Mouse (Mus musculus) regulatory T cell (primary cell): ENCODE measurements around the gene Foxo6.

Experiments
- in situ Hi-C: fragments of 300-600 bp; cut with MboI, MseI; formaldehyde crosslinking; loops from one replicate; pipeline ENCODE4 v1.15.1; 2025; ENCODE audit warnings: high pct_unique_total_duplicates

Foxo6 gene

GRCm38 (mm10) chr4:120287290-120288111 is at the start of gene Foxo6:
TSS of gene Foxo6 (minus strand) at chr4:120287349.
- in situ Hi-C loops, result no loop called here

GRCm38 (mm10) chr4:120334316-120334715 is 47.2 kb upstream of the Foxo6 start:
- in situ Hi-C loops, result no loop called here

- in situ Hi-C loops, result no loop called here
Measured at GRCm38 (mm10) chr4:120332934-120333421, 45.8 kb upstream of the Foxo6 start.

- in situ Hi-C loops, result no loop called here
Measured at GRCm38 (mm10) chr4:120332405-120332933, 45.3 kb upstream of the Foxo6 start.

GRCm38 (mm10) chr4:120331992-120332391 is 44.8 kb upstream of the Foxo6 start:
- in situ Hi-C loops, result no loop called here

- in situ Hi-C loops, result no loop called here
Measured at GRCm38 (mm10) chr4:120331541-120331940, 44.4 kb upstream of the Foxo6 start.

GRCm38 (mm10) chr4:120325748-120326147 is 38.6 kb upstream of the Foxo6 start:
- in situ Hi-C loops, result no loop called here

- in situ Hi-C loops, result no loop called here
Measured at GRCm38 (mm10) chr4:120325051-120325450, 37.9 kb upstream of the Foxo6 start.

- in situ Hi-C loops, result loop anchor here (5.0 kb wide), 1 partner anchor 92 kb away; no protein-coding TSS in a partner anchor
Measured at GRCm38 (mm10) chr4:120323858-120324257, 36.7 kb upstream of the Foxo6 start.

- in situ Hi-C loops, result loop anchor here (5.0 kb wide), 1 partner anchor 91 kb away; no protein-coding TSS in a partner anchor
Measured at GRCm38 (mm10) chr4:120323198-120323597, 36.0 kb upstream of the Foxo6 start.

GRCm38 (mm10) chr4:120317541-120317940 is 30.4 kb upstream of the Foxo6 start:
- in situ Hi-C loops, result no loop called here

- in situ Hi-C loops, result no loop called here
Measured at GRCm38 (mm10) chr4:120316716-120317115, 29.6 kb upstream of the Foxo6 start.

GRCm38 (mm10) chr4:120314571-120314970 is 27.4 kb upstream of the Foxo6 start:
- in situ Hi-C loops, result no loop called here

- in situ Hi-C loops, result no loop called here
Measured at GRCm38 (mm10) chr4:120313309-120313708, 26.2 kb upstream of the Foxo6 start.

GRCm38 (mm10) chr4:120304580-120304979 is 17.4 kb upstream of the Foxo6 start:
- in situ Hi-C loops, result no loop called here

- in situ Hi-C loops, result no loop called here
Measured at GRCm38 (mm10) chr4:120299287-120299686, 12.1 kb upstream of the Foxo6 start.

GRCm38 (mm10) chr4:120291106-120291822 is 4.1 kb upstream of the Foxo6 start:
- in situ Hi-C loops, result no loop called here

- in situ Hi-C loops, result no loop called here
Measured at GRCm38 (mm10) chr4:120290486-120290885, 3.3 kb upstream of the Foxo6 start.

- in situ Hi-C loops, result no loop called here
Measured at GRCm38 (mm10) chr4:120289181-120289965, 2.2 kb upstream of the Foxo6 start.

GRCm38 (mm10) chr4:120286761-120287241 is 348 bp downstream of the Foxo6 start:
- in situ Hi-C loops, result no loop called here

GRCm38 (mm10) chr4:120285730-120286129 is 1.4 kb downstream of the Foxo6 start:
- in situ Hi-C loops, result no loop called here
